Mouse (Mus musculus): ENCODE measurements at regions not wholly inside any gene's neighbourhood (a gene's known extent, or its start where the extent isn't known, plus 50 kb on each side); places are given as distances from the start of the nearest gene placed in this dataset.

DNA sequence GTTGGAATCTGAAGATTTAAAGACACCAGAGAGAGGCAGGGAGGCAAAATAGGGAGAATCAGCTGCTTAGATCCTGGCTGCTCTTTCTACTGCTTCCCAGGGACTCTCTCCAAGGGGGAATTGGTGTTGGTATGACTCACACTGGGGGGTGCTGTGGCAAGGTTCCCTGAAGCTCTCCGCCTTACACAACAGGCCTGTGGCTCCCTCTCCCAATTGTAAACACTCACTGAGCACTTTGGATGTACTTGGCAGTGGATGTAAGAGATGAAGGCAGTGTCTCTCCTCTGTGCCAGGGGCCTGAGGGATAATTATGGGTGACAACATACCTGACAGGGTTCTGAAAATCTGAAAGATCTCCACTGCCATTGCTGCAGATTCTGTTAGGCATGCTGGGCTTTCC is 77.0 kb upstream of the Irs2 start:
- peaks cover 9% of the 10 kb centered on the region for H3K27me3 ChIP-seq (ENCODE audit: insufficient read depth, poor library complexity, severe bottlenecking)
- no peaks in the 10 kb centered on the region for H3K9me3 ChIP-seq
- DNase-seq (ENCODE audit: low spot score) = no peak
- WGBS = 57% methylated on average over 1 of the region's 1 CpGs
- H3K4me3 ChIP-seq = no peak overlapping the region
- H3K4me1 ChIP-seq = 0 out of 2 replicates have a peak, but pooled peaks cover 14% of the 10 kb centered on the region
- peak overlapping the region; percentile 50 for H3K27ac ChIP-seq
- H3K36me3 ChIP-seq = no peaks in the 10 kb centered on the region

DNA sequence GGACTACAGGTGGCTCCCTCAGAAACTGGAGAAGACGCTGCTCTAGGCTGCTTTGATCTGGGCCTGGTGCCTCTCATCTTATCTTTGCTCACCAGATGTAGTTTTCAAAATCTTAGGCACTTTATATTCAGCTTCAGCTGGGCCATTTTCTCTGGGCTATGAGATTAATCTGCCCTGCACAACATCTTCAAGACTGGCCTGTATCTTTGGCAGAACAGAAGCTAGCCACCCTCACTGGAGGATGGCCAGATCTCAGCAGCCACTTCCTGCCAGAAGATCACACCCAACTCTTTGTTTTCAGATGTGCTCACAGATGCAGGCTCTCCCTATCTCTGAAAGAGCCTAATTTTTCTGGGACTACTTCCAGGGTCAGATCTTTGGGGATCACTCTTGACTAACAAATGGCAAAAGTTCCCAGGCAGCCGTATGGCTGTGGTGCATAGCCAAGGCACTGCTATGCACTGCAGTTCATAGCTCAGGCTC is 75.8 kb upstream of the Irs2 start:
- Histone ChIP-seq H3K27ac (0 out of 2 replicates have a peak overlapping the region, but pooled peaks have one; percentile 50), H3K4me1 (peaks cover 15% of the 10 kb centered on the region; the same call in 1 of the 2 replicates), H3K27me3 (ENCODE audit: insufficient read depth, poor library complexity, severe bottlenecking) (no peaks in the 10 kb centered on the region), H3K4me3 (no peak overlapping the region), H3K36me3 (no peaks in the 10 kb centered on the region), H3K9me3 (no peaks in the 10 kb centered on the region)
- peak; percentile 89 for DNase-seq (ENCODE audit: low spot score)
- 65% methylated on average over 2 of the region's 2 CpGs for whole genome bisulfite sequencing

DNA sequence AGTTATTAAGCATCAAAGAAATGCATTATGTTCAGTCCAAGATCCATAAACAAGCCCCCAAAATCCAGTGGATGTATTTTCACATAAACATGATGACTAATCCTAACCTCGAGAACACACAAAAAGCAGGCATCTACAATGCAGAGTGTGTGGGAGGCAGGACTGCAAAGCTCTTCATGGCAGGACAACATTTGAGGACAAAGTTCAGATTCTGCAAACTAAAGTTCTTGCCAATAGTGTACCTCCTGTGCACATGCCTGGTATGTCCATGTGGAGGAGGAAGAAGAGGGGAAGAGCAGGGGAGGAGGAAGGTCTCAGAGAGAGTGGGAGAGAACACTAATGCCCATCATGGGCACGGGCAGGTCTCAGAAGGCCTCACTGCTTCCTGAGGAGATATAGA is 72.6 kb upstream of the Irs2 start:
- no peaks in the 10 kb centered on the region for H3K9me3 ChIP-seq
- peaks cover 15% of the 10 kb centered on the region; the same call in 1 of the 2 replicates for H3K4me1 ChIP-seq
- H3K4me3 ChIP-seq = no peak overlapping the region
- no peak for DNase-seq (ENCODE audit: low spot score)
- WGBS = 81% methylated on average over 2 of the region's 2 CpGs
- no peaks in the 10 kb centered on the region for H3K27me3 ChIP-seq (ENCODE audit: insufficient read depth, poor library complexity, severe bottlenecking)
- H3K27ac ChIP-seq = no peak overlapping the region
- no peaks in the 10 kb centered on the region for H3K36me3 ChIP-seq

DNA sequence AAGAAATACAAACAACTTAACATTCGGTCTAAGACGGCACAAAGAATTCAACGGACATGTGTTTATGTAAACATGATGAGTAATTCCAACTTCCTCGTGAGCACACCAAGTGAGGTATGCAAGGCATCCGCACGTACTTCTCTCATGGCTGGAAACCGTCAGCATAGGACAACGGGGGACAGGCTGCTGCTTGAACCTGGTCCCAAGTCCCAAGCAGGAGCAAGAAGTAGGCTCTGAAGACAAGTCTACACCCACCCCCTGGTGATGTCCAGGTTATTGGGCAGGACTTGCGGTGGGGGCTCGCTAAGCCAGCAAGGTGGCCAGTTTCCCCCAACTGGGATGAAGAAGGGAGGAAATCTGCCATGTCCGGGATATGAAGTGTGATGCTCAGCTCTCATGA is 71.5 kb upstream of the Irs2 start:
- Histone ChIP-seq H3K36me3 (no peaks in the 10 kb centered on the region), H3K27me3 (ENCODE audit: insufficient read depth, poor library complexity, severe bottlenecking) (no peaks in the 10 kb centered on the region), H3K4me1 (peaks cover 10% of the 10 kb centered on the region; the same call in 1 of the 2 replicates), H3K27ac (no peak overlapping the region), H3K9me3 (no peaks in the 10 kb centered on the region), H3K4me3 (no peak overlapping the region)
- no peak for DNase-seq (ENCODE audit: low spot score)
- 53% methylated on average over 11 of the region's 11 CpGs for WGBS

DNA sequence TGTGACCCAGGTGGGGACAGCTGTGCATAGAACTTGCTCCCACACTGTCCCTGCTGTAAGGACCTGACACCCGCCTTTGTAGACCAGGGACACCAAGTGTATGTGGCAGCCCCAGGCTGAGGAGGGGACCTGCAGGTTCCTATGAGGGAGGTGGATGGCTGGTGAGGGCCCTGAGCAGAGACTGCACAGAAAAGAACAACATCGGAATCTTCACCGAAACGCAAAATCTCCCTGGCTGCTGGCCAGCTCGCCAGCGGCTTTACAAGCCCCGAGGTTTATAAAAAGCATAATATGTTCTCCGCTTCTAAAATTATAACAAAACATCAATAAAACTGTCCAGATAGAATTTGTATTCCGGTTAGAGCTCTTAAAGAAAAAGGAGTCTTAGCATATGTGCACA is 68.9 kb upstream of the Irs2 start:
- H3K27me3 ChIP-seq (ENCODE audit: insufficient read depth, poor library complexity, severe bottlenecking) = no peaks in the 10 kb centered on the region
- no peaks in the 10 kb centered on the region for H3K36me3 ChIP-seq
- no peak overlapping the region for H3K27ac ChIP-seq
- H3K4me1 ChIP-seq = peaks cover 4% of the 10 kb centered on the region; the same call in 1 of the 2 replicates
- DNase-seq (ENCODE audit: low spot score) = no peak
- H3K4me3 ChIP-seq = no peak overlapping the region
- H3K9me3 ChIP-seq = no peaks in the 10 kb centered on the region
- 87% methylated on average over 9 of the region's 9 CpGs for WGBS

DNA sequence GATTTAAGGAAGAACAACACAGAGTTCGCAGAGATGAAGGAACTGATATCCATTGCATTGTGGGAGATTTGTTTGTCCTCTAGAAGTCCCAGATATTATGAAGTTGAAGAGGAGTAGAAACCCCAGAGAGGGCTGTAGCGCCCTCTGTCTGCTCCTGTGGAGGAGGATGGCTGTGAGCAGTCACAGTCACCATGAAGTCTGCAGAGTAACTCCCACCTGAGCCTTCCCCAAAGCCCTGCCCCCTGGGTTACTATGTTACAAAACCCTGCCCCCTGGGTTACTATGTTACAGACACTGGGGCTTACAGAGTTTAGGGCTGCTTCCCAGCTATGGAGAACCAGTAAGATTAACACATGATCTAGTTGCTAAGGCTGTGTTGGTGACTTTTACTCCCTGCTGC is 62.9 kb upstream of the Irs2 start:
- no peak overlapping the region for H3K27ac ChIP-seq
- no peak for DNase-seq (ENCODE audit: low spot score)
- H3K36me3 ChIP-seq = no peaks in the 10 kb centered on the region
- H3K9me3 ChIP-seq = no peaks in the 10 kb centered on the region
- H3K4me3 ChIP-seq = no peak overlapping the region
- H3K4me1 ChIP-seq = no peaks in the 10 kb centered on the region
- no peaks in the 10 kb centered on the region for H3K27me3 ChIP-seq (ENCODE audit: insufficient read depth, poor library complexity, severe bottlenecking)
- 46% methylated on average over 2 of the region's 2 CpGs for WGBS

DNA sequence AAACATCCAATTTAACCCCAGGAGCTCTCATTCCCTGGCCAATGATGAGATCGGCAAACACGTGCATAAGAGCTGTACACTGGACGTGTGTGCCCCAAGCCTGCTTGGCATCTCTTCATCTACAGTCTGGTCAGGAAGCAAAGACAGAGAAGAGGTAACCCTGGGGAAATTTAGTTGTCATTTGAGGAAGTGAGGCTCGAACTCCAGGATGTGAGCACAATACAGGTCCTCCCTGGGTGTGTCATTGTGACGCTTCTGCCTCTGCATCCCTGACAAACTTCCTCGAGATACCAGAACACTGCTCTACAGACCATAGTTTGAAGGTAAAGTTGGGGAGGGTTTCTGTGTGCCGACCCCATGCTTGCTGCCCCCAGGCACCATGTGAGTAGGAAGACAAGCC is 59.2 kb upstream of the Irs2 start:
- no peak for DNase-seq (ENCODE audit: low spot score)
- H3K9me3 ChIP-seq = no peaks in the 10 kb centered on the region
- no peak overlapping the region for H3K27ac ChIP-seq
- peaks cover 8% of the 10 kb centered on the region for H3K4me1 ChIP-seq
- 74% methylated on average over 7 of the region's 7 CpGs for WGBS
- H3K36me3 ChIP-seq = no peaks in the 10 kb centered on the region
- no peak overlapping the region for H3K4me3 ChIP-seq
- H3K27me3 ChIP-seq (ENCODE audit: insufficient read depth, poor library complexity, severe bottlenecking) = no peaks in the 10 kb centered on the region

DNA sequence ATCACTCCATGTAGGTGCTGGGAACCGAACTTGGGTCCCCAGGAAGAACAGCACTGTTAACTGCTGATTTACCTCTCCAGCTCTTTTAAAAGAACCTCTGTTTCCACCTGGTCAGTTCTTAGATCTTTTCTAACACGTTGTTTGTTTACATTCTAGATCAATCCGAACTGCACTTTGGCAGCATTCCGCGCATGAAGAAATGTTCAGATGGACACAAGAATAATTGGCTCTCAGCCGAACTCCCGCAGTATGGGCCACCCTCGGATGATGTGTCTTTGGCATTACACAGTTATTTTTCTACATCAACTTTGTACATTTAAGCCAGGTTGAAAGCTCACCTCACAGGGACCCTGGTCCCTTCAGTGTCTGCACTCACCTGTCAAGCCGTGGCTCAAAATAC is 57.7 kb upstream of the Irs2 start:
- no peaks in the 10 kb centered on the region for H3K36me3 ChIP-seq
- 89% methylated on average over 9 of the region's 9 CpGs for WGBS
- H3K4me3 ChIP-seq = no peak overlapping the region
- H3K9me3 ChIP-seq = no peaks in the 10 kb centered on the region
- peaks cover 10% of the 10 kb centered on the region for H3K4me1 ChIP-seq
- H3K27ac ChIP-seq = no peak overlapping the region
- no peaks in the 10 kb centered on the region for H3K27me3 ChIP-seq (ENCODE audit: insufficient read depth, poor library complexity, severe bottlenecking)
- no peak for DNase-seq (ENCODE audit: low spot score)

DNA sequence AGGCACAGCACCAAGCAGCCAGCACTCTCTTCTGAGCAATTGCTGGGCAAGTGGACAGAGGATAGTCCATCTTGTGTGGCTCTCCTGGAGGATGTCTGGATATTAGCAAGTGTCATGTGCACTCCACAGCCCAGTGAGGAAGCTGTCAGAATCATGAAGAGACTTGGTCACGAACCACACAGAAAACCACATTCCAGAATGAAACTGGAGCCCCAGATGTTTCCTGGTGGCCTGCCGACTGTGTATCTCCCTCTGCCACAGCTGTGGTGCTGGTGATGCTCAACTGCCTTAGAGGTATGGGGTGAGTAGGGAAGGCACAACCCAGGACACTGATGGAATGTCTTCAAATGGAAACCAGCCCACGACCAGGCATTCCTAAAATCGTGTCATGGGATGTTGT is 57.0 kb upstream of the Irs2 start:
- H3K9me3 ChIP-seq = no peaks in the 10 kb centered on the region
- H3K27me3 ChIP-seq (ENCODE audit: insufficient read depth, poor library complexity, severe bottlenecking) = 0 out of 2 replicates have a peak, but pooled peaks cover 3% of the 10 kb centered on the region
- H3K36me3 ChIP-seq = no peaks in the 10 kb centered on the region
- DNase-seq (ENCODE audit: low spot score) = no peak
- H3K27ac ChIP-seq = no peak overlapping the region
- 56% methylated on average over 4 of the region's 4 CpGs for WGBS
- H3K4me1 ChIP-seq = peaks cover 13% of the 10 kb centered on the region
- H3K4me3 ChIP-seq = no peak overlapping the region

DNA sequence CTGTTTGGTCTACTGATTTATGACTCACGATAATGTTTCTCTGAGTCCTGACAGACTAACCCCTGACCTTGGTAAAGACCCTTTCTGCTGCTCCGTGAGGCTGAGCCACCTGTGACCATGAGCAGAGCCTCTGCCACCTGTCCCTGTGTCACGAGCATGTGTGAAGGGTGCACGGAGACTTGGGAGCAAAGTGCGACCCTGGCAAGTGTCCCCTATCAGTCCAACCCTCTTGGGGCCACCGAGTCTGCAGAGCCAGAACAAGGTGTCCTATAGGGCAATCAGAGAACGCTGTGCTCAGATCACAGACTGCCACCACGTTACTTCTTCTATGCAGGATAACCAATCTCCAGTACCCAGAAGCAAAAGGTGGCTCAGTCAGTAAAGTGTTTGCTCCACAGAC is 54.8 kb upstream of the Irs2 start:
- H3K36me3 ChIP-seq = no peaks in the 10 kb centered on the region
- peaks cover 8% of the 10 kb centered on the region; the same call in 1 of the 2 replicates for H3K27me3 ChIP-seq (ENCODE audit: insufficient read depth, poor library complexity, severe bottlenecking)
- no peaks in the 10 kb centered on the region for H3K9me3 ChIP-seq
- 75% methylated on average over 8 of the region's 8 CpGs for WGBS
- peaks cover 13% of the 10 kb centered on the region for H3K4me1 ChIP-seq
- no peak for DNase-seq (ENCODE audit: low spot score)
- H3K4me3 ChIP-seq = no peak overlapping the region
- H3K27ac ChIP-seq = no peak overlapping the region

DNA sequence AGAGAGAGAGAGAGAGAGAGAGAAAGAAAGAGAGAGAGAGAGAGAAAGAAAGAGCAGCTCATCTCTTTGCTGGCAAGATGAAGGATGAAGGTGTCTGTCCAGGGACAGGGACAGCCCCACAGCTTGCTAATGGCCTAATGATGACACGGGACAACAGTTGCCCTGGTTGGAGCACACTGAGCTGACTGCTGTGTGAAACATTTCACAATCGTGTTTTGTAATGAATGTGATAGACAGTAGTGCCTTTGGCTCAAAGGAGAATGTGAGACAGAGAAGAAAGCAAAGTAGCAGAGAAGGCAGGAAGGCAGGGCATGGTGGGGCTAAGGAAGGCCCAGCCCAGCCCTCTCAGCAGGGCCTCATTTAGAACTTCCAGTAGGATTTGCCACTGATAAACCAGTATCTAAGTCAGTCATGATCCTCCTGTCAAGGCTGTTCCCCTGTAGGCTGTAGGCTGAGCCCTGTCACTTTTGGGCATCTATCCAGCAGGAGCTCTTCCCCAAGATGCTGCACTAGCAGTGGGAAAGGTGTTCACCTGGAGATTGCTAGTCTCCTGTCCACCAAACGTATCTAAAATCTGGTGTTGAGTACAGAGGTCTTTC is 54.2 kb upstream of the Irs2 start:
- no peaks in the 10 kb centered on the region for H3K9me3 ChIP-seq
- H3K4me1 ChIP-seq = peaks cover 13% of the 10 kb centered on the region
- no peaks in the 10 kb centered on the region for H3K36me3 ChIP-seq
- H3K27me3 ChIP-seq (ENCODE audit: insufficient read depth, poor library complexity, severe bottlenecking) = peaks cover 8% of the 10 kb centered on the region; the same call in 1 of the 2 replicates
- WGBS = 49% methylated on average over 3 of the region's 3 CpGs
- H3K27ac ChIP-seq = no peak overlapping the region
- no peak for DNase-seq (ENCODE audit: low spot score)
- H3K4me3 ChIP-seq = no peak overlapping the region

DNA sequence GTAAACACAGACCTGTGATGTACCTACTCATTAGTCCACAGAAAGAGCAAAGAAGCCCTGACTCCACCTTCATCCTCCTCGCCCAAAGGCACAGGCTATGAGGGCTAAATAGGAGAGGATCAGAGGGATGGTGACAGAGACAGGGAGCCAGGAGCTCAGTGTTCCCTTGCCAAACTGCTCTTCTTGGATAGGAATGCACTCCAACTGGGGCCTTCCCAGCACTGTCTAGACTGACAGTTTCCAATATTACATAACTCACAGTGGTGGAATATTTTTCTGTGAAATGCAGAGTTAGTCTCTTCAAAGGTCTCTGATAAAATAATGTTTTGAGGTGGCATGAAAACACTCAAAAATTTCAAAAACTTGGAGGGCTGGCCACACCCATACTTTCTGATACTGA is 53.5 kb upstream of the Irs2 start:
- 76% methylated on average over 1 of the region's 1 CpGs for WGBS
- Histone ChIP-seq H3K27me3 (ENCODE audit: insufficient read depth, poor library complexity, severe bottlenecking) (peaks cover 8% of the 10 kb centered on the region; the same call in 1 of the 2 replicates), H3K36me3 (no peaks in the 10 kb centered on the region), H3K27ac (no peak overlapping the region), H3K9me3 (no peaks in the 10 kb centered on the region), H3K4me3 (no peak overlapping the region), H3K4me1 (peaks cover 13% of the 10 kb centered on the region)
- no peak for DNase-seq (ENCODE audit: low spot score)

DNA sequence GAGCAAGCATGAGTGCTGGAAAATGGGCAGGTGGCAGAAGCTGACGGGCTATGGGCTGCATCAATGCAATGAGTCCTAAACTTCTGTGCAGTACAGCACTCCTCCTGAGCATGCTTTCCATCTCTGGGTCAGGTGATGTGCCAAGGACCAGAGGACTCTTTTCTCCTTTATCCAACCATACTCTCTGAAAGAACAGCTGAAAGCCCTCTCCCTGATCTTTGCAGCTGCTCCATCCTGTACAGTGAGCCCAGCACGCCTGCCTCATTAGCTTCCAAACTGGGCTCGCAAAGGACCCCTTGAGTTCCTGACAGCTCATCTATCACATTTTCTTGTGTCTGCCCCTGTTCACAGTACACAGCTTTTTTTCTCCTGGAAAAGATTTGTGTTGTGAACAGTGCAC is 52.3 kb upstream of the Irs2 start:
- H3K9me3 ChIP-seq = no peaks in the 10 kb centered on the region
- WGBS = 68% methylated on average over 3 of the region's 3 CpGs
- H3K4me1 ChIP-seq = peaks cover 14% of the 10 kb centered on the region
- H3K27ac ChIP-seq = no peak overlapping the region
- H3K36me3 ChIP-seq = no peaks in the 10 kb centered on the region
- H3K4me3 ChIP-seq = no peak overlapping the region
- peaks cover 8% of the 10 kb centered on the region; the same call in 1 of the 2 replicates for H3K27me3 ChIP-seq (ENCODE audit: insufficient read depth, poor library complexity, severe bottlenecking)
- DNase-seq (ENCODE audit: low spot score) = no peak

DNA sequence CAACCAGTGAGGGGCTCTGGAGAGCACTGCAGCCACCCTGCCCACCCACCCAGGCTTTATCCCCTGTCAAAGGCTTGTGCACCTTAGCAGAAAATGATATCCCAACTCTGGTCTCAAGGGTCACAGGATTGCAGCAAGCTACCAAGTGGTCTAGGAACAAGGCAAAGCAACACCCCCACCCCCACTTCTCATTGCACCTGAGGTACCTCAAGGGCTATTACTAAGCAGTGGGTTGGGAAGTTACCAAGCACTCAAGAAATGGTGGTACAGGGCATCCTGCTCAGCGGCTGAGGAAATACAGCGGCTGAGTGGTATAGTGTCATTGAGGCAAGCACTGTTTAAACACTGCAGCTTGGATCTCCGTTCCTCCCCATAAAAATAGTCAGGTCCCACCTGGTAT is 50.1 kb upstream of the Irs2 start:
- DNase-seq (ENCODE audit: low spot score) = no peak
- Histone ChIP-seq H3K4me3 (no peak overlapping the region), H3K27me3 (ENCODE audit: insufficient read depth, poor library complexity, severe bottlenecking) (peaks cover 8% of the 10 kb centered on the region; the same call in 1 of the 2 replicates), H3K27ac (no peak overlapping the region), H3K4me1 (peaks cover 16% of the 10 kb centered on the region), H3K9me3 (no peaks in the 10 kb centered on the region), H3K36me3 (no peaks in the 10 kb centered on the region)
- WGBS = 93% methylated on average over 3 of the region's 3 CpGs

Data from heart, embryonic 10.5 days (tissue).